Mouse (Mus musculus) liver, embryonic 14.5 days (tissue): ENCODE data around the gene 4933407L21Rik.

ENCODE experiments used
- CTCF ChIP-seq: IDR thresholded peaks from 2 replicates; pipeline ENCODE4 v1.5.1; 2016; ENCODE audit warnings: antibody characterized with exemption, low read depth, control low read depth
- EP300 ChIP-seq: IDR thresholded peaks from 2 replicates; pipeline ENCODE4 v1.6.1; 2016; ENCODE audit warnings: antibody characterized with exemption, low read depth

GRCm38 (mm10) chr1:85915890-85916289 lies 12.4 kb upstream of the 4933407L21Rik start:
- TF ChIP-seq CTCF (no peak), EP300 (no peak)
